Mouse (Mus musculus) brain, embryonic 18.5 days (tissue): ENCODE results near the gene Grk5.

Experiments
- DNase-seq: peaks from one replicate; pipeline ENCODE4 v3.0.0-alpha.2; 2012; ENCODE audit warnings: low read depth, low spot score

Gene Grk5

DNA sequence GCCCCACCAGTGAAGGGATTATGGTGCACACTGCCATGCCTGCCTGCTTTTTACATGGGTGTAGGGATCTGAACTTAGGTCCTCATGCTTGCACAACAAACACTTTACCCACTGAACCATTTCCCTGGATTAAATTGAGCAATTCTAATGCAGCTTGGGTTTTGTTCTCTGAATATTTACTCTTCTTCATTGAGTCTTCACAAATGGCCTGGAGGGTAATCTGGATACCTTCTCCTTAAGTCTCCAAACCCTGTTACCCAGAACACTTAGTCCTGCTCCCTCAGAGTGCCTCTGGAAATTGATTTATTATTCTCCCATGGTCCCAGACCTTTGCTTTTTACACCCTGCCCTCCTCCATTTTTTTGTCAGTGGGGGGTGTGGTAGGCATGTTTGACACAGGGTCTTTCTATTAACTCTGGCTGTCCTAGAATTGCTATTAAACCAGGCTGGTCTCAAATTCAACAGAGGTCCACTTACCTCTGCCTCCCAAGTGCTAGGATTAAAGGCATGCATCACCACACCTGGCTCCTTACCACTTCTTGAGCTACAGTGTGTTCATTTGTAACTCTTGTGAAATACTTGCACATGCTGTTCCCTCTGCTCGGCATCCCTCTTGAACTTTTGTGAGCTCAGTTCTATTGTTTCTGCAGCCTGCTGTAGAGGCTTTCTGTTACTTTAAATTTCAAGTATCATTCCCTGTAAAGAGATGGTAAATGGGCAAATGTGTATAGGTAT lies 82.9 kb downstream of the Grk5 start:
- no peak for DNase-seq

GRCm38 (mm10) chr19:60973508-60973907 lies 84.0 kb downstream of the Grk5 start:
- no peak for DNase-seq

DNA sequence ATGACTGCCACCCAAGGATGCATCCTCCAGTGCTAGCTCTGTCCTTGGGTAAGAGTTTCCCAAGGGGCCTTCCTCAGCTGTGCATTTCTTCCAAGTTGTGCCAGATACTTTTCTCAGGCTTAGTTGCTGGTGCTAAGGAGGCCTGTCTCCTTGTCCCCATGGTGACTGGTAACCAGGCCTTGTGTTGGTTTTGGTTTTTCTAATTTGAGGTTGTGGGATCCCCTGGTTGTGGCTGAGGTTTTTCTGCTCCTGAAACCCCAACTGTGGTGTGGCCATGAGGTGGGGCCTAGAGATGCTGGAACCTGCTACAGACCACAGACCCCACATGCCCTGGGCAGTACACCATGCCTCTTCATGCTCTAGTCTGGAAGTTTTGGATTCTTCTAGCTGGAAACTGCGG lies 90.0 kb downstream of the Grk5 start:
- DNase-seq, result no peak

DNA sequence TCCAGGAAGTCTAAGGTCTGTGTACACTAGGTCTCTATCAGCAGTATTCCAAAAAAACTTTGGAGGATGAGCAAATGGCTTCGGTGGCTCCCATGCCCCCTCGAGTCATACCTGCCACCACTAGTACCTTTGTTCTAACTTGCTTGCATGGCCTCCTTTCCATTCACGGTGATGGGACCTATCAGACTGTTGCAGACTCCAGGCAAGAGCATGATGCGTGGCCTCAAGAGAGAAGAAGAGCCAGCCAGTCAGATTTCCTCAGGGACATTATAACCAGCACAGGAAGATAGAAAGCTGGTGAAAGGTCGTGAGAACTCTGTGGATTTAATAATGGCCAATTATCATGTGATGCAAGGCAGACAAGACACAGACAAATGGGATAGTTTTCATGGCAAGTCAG lies 91.8 kb downstream of the Grk5 start:
- DNase-seq, result no peak

GRCm38 (mm10) chr19:60981894-60982293 lies 92.3 kb downstream of the Grk5 start:
- DNase-seq, result no peak

GRCm38 (mm10) chr19:60989766-60990165 lies 100.2 kb downstream of the Grk5 start:
- DNase-seq, result no peak

GRCm38 (mm10) chr19:60994214-60994613 lies 104.7 kb downstream of the Grk5 start:
- DNase-seq, result no peak

GRCm38 (mm10) chr19:60994845-60995244 lies 105.3 kb downstream of the Grk5 start:
- no peak for DNase-seq

GRCm38 (mm10) chr19:60997784-60998183 lies 108.2 kb downstream of the Grk5 start:
- no peak for DNase-seq

GRCm38 (mm10) chr19:60999652-61000051 lies 110.1 kb downstream of the Grk5 start:
- DNase-seq, result no peak

DNA sequence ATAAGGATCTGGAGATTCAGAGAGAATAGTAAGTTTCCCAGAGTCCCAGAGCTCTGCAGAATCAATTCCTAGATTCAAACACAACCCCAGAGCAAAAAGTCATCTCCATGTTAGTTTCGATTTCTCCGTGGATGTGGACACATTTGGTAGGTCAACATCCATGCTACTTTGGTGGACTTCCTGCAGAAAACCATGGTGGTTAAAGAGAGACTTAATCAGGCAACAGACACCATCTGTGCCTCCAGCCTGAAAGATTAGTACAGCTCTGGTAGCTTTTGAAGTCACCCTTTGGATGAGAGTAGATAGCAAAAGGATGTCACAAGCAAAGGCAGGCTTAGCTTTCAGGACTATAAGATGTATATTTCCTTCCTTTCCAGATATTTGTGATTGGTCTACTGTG lies 111.4 kb downstream of the Grk5 start:
- no peak for DNase-seq

GRCm38 (mm10) chr19:61009266-61009665 lies 119.7 kb downstream of the Grk5 start:
- DNase-seq, result no peak

- no peak for DNase-seq
Observed at GRCm38 (mm10) chr19:61017477-61018266, 128.1 kb downstream of the Grk5 start.

GRCm38 (mm10) chr19:61021502-61021901 lies 132.0 kb downstream of the Grk5 start:
- no peak for DNase-seq

GRCm38 (mm10) chr19:61021939-61022566 lies 132.5 kb downstream of the Grk5 start:
- DNase-seq, result no peak

DNA sequence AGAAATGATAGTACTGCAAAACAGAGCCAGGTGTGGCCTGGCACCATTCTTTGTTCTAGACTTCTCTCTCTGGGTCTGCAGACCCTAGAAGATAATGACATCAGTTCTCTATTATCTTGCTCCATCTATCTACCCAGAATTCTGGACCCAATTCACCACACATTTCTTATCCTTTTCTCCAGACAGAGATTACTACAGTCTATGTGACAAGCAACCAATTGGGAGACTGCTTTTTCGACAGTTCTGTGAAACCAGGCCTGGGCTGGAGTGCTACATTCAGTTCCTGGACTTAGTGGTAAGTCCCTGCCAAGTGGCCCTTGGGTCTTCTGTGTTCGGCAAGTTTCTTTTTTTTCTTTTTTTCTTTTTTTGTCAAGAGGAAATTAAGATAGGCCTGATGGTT lies 142.0 kb downstream of the Grk5 start:
- DNase-seq, result no peak

- DNase-seq, result no peak
Observed at GRCm38 (mm10) chr19:61039151-61039550, 149.6 kb downstream of the Grk5 start.

DNA sequence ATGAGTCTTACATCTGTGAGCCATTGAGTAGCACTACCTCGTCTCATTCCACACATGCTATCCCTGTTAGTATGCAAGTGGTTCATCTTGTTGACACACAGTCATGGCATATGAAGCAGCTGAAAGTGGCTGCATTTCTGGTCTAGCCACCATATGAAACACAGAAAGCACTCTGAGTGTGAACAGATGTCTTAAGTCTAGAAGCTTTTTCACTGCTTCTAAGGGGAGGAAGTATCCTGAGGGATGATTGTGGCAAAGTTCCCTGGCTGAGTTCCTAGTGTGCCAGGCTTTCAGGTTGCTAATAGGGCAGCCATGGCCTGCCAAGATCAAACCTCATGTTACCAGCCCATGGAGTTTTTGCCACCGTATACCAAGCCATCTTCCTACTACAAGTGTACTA lies 159.1 kb downstream of the Grk5 start:
- no peak for DNase-seq

DNA sequence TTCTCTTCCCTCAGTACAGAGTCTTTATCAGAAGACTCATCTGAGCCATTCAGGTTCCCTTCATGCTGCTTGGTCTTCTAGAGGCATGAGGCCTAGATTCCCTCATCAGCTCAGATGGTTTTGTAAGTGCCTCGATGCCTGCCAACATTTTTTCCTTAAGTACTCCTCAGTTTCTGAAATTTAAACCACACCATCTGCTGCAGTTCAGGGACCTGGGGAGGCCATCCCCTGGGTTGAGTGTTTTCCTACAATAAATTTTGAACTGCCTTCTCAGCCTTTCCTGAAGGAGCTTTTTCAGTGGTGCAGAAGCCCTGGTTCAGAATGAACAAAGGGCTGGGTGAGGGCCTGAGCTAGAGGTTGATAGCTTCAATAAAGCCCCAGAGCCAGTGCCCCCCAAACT lies 159.9 kb downstream of the Grk5 start:
- DNase-seq, result no peak

GRCm38 (mm10) chr19:61051151-61051550 lies 161.6 kb downstream of the Grk5 start:
- DNase-seq, result no peak

DNA sequence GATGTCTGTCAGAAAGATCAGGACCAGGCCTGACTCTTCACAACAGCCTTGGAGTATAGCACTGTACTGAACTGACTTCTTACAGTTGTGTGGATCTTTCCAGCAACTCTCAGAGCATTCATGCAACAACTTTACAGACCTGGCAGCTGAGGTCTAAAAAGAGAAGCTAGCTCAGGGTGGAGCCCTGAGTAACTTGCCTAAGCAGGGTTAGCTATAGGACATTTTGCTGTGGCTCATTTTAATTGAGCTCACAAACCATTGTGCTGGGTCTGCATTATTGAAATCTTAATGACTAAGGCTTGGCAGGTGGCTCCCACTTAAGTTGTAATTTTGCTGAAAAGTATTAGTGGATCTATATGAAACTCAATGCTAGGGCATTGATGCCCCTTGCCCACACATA lies 162.5 kb downstream of the Grk5 start:
- DNase-seq, result no peak

GRCm38 (mm10) chr19:61052786-61053185 lies 163.2 kb downstream of the Grk5 start:
- DNase-seq, result no peak
